Mouse (Mus musculus) kidney, embryonic 16.5 days (tissue): ENCODE measurements around the gene Pimreg. TPM values are rescaled to one million over a fixed set of nuclear protein-coding genes. Genes with fewer than 3 reads are reported as not detected.

Source experiments
- ATAC-seq: fragments of 200-750 bp; cut with Nextera tagmentation; 2 replicates; pipeline ENCODE4 v1.8.0; 2017; ENCODE audit warnings: moderate TSS enrichment; ENCODE audit not compliant: low FRiP score, low TSS enrichment
- H3K27ac ChIP-seq: fragments of 300-500 bp; sonication (generic); 2 replicates; pipeline ENCODE4 v1.5.1; 2014; ENCODE audit warnings: low read length
- H3K27me3 ChIP-seq: fragments of 300-500 bp; sonication (generic); 2 replicates; pipeline ENCODE4 v1.6.1; 2014; ENCODE audit warnings: low read length, control low read depth, mixed read lengths; ENCODE audit not compliant: insufficient read depth
- H3K36me3 ChIP-seq: fragments of 300-500 bp; sonication (generic); 2 replicates; pipeline ENCODE4 v1.6.1; 2014; ENCODE audit warnings: low read length, control low read depth, mixed read lengths; ENCODE audit not compliant: insufficient read depth
- H3K4me1 ChIP-seq: fragments of 300-500 bp; sonication (generic); 2 replicates; pipeline ENCODE4 v1.6.1; 2014; ENCODE audit warnings: low read length, control low read depth, mixed read lengths; ENCODE audit not compliant: insufficient read depth
- H3K4me2 ChIP-seq: fragments of 300-500 bp; sonication (generic); replicated peaks from 2 replicates; pipeline ENCODE4 v1.6.1; 2014; ENCODE audit warnings: low read depth, low read length
- H3K4me3 ChIP-seq: fragments of 300-500 bp; sonication (generic); 2 replicates; pipeline ENCODE4 v1.5.1; 2014; ENCODE audit warnings: mild to moderate bottlenecking, low read length
- H3K9ac ChIP-seq: fragments of 300-500 bp; sonication (generic); replicated peaks from 2 replicates; pipeline ENCODE4 v1.6.1; 2014; ENCODE audit warnings: low read length
- H3K9me3 ChIP-seq: fragments of 300-500 bp; sonication (generic); 2 replicates; pipeline ENCODE4 v1.6.1; 2016; ENCODE audit warnings: low read length, control low read depth
- WGBS: fragments of 180-500 bp; shearing (Covaris S2); extraction: QIAGEN DNeasy Blood & Tissue Kit; methylation state at CpG from one replicate; pipeline ENCODE4 v1.1.7; 2014; 5-methylcytosine and 5-hydroxymethylcytosine counted together
- polyA plus RNA-seq: library from polyadenylated mRNA; unstranded; fragments of >200 nt; fragmentation: Nextera tagmentation; extraction: Ambion mirVana; gene quantifications from 2 replicates; pipeline ENCODE4 v1.2.1, GENCODE M21; 2015

Pimreg gene
- polyA plus RNA-seq, 1 experiment from 2014 or later, result 131 TPM

DNA sequence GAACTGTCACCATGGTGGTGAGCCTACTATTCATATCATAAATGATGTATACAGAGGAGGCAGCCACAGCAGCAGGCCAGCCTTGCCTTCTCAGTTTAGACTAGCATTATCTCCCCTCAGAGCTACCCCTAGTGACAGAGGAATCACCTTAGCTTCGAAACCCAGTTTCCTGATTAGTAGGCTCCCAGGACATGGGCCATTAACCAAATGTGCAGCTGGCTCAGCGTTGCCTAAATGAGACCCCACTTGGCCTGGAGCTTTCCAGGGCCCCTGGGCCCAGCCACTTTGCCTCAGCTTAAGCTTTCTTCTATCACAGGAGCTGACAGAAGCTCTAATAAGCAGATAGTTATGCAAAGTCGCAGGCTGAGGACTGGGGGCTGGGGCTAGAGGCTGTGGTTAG is 54.2 kb downstream of the Pimreg start:
- Histone ChIP-seq H3K4me1 (peaks cover 3% of the 10 kb centered on the region; the same call in 1 of the 2 replicates), H3K27ac (no peak overlapping the region), H3K36me3 (no peaks in the 10 kb centered on the region), H3K9me3 (no peaks in the 10 kb centered on the region), H3K4me2 (no peak overlapping the region), H3K9ac (no peak overlapping the region), H3K27me3 (no peaks in the 10 kb centered on the region), H3K4me3 (no peak overlapping the region)
- 14% methylated on average over 3 of the region's 3 CpGs for WGBS
- ATAC-seq, result no peak

Other genes with a start within 250 kb of the Pimreg start
- 0.30 and 0.39 TPM in 2 replicates for gene Aipl1, start 4.5 kb upstream of the Pimreg start, polyA plus RNA-seq
- gene Pitpnm3, start 93.7 kb downstream of the Pimreg start, polyA plus RNA-seq, result 0.15 and 0.16 TPM in 2 replicates
- gene Gm43951, start 164.8 kb downstream of the Pimreg start, polyA plus RNA-seq, result 0.09 and 0.21 TPM in 2 replicates
- 11.7 and 13.1 TPM in 2 replicates for gene 4933427D14Rik, start 165.4 kb downstream of the Pimreg start, polyA plus RNA-seq
- gene Txndc17, start 165.5 kb downstream of the Pimreg start, polyA plus RNA-seq, result 207 and 210 TPM in 2 replicates
- 45.5 and 46.1 TPM in 2 replicates for gene Med31, start 173.6 kb downstream of the Pimreg start, polyA plus RNA-seq
- gene Slc13a5, start 225.2 kb downstream of the Pimreg start, polyA plus RNA-seq, result 0.12 and 0.45 TPM in 2 replicates